Mouse (Mus musculus): ENCODE data around the gene Cnst. TPM values are rescaled to one million over a fixed set of nuclear protein-coding genes. Genes with fewer than 3 reads are reported as not detected.

Cnst gene
- total RNA-seq, 2 experiments from 2014 or later, result 33.8 to 34.1 TPM

DNA sequence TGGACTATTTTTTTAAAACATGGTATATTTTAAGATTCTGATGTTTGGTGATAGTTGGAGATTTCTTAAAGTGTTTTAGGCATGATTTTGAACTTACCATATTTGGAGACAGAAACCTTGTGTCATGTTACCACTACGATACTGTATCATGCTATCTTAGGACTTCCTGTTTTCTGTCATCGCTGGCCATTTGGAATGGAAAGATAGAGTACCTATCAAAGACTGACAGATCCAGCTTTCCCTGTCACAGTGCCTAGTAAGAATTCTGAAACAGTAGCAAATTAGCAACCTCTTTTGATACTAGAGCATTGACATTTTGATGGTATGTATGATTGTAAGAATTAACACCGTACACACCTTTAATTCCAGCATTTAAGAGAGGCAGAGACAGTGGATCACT, 5.2 kb downstream of the Cnst start:
- intact Hi-C loops (cut with DNase I), result no loop called here
- no peak for DNase-seq (ENCODE audit: low spot score in 2 of 2)

GRCm38 (mm10) chr1:179551921-179552320, 5.8 kb downstream of the Cnst start:
- no peak for DNase-seq (ENCODE audit: low spot score in 2 of 2)
- intact Hi-C loops (cut with DNase I), result no loop called here

DNA sequence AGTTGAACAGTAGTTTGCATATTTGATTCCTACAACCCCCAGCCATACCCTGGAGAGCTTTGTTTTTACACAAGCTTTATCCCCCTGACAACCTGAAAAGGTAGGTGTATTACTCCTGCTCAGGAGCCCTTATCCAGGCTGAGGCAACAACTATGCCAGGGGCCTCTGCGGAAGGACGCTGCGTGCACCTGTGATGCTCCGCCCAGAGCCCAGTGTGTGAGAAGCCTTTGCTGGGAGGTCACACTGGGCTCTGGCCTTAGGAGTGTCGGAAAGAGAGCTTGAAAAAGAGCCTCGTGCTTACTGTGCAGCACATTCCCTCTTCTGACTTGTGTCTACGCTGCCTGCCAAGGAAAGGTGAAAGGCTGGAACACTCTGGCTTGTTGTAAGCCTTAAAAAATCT, 6.6 kb downstream of the Cnst start:
- no peak for DNase-seq (ENCODE audit: low spot score in 2 of 2)
- intact Hi-C loops (cut with DNase I), result no loop called here

GRCm38 (mm10) chr1:179553197-179553948, 7.2 kb downstream of the Cnst start:
- intact Hi-C loops (cut with DNase I), result no loop called here

DNA sequence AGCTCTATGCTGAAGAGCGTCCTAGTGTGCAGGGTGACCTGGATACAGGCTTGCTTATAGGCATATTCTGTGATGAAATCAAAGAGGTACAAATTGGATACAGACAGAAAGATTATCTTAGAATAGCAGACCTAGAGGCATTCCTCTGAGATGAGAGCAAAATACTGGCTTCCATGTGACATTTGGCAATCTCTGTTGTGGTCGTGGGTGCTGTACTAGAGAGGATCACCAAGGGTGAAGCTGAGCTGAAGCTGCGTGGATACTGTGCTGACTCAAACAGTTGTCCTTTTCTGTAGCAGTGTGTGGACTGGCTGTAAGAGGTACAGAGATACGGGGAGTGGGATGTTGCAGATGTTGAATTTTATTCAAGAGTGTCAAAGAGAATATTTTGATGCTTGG, 7.8 kb downstream of the Cnst start:
- intact Hi-C loops (cut with DNase I), result no loop called here
- DNase-seq (ENCODE audit: low spot score in 2 of 2), result no peak

More at GRCm38 (mm10) chr1:179553197-179553948, 7.2 kb downstream of the Cnst start:
- no peak for DNase-seq (ENCODE audit: low spot score in 2 of 2)

GRCm38 (mm10) chr1:179556921-179557320, 10.8 kb downstream of the Cnst start:
- intact Hi-C loops (cut with DNase I), result no loop called here
- no peak for DNase-seq (ENCODE audit: low spot score in 2 of 2)

GRCm38 (mm10) chr1:179559446-179560194, 13.4 kb downstream of the Cnst start:
- DNase-seq (ENCODE audit: low spot score in 2 of 2), result no peak
- intact Hi-C loops (cut with DNase I), result no loop called here

GRCm38 (mm10) chr1:179560845-179561430, 14.8 kb downstream of the Cnst start:
- DNase-seq (ENCODE audit: low spot score in 2 of 2), result no peak
- intact Hi-C loops (cut with DNase I), result no loop called here

DNA sequence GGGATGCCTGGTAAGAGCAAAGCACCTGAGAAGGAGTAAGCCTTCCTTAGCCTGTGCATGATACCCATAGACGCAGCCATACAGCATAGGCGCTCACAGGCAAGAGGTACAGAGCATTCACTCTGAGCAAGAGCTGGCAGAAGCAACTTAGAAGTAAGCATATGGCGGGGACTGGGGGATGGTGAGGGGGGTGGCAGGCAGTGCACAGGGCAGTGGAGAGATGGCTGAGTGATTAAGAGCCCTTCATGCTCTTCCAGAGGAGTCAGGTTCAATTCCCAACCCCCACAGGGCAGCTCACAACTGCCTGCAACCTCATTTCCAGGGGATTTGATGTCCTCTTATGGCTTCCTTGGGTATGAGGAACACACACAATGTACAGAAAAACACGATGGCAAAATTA, 17.0 kb downstream of the Cnst start:
- intact Hi-C loops (cut with DNase I), result no loop called here

GRCm38 (mm10) chr1:179563926-179564325, 17.8 kb downstream of the Cnst start:
- DNase-seq (ENCODE audit: low spot score in 2 of 2), result no peak
- intact Hi-C loops (cut with DNase I), result no loop called here

More for the DNA sequence above, 17.0 kb downstream of the Cnst start:
- no peak for DNase-seq (ENCODE audit: low spot score in 2 of 2)

GRCm38 (mm10) chr1:179567558-179567957, 21.4 kb downstream of the Cnst start:
- intact Hi-C loops (cut with DNase I), result no loop called here

GRCm38 (mm10) chr1:179568690-179569398, 22.7 kb downstream of the Cnst start:
- intact Hi-C loops (cut with DNase I), result no loop called here
- DNase-seq (ENCODE audit: low spot score in 2 of 2), result no peak

More at GRCm38 (mm10) chr1:179567558-179567957, 21.4 kb downstream of the Cnst start:
- no peak for DNase-seq (ENCODE audit: low spot score in 2 of 2)

- intact Hi-C loops (cut with DNase I), result no loop called here
- no peak for DNase-seq (ENCODE audit: low spot score in 2 of 2)
Observed at GRCm38 (mm10) chr1:179570482-179570881, 24.3 kb downstream of the Cnst start.

DNA sequence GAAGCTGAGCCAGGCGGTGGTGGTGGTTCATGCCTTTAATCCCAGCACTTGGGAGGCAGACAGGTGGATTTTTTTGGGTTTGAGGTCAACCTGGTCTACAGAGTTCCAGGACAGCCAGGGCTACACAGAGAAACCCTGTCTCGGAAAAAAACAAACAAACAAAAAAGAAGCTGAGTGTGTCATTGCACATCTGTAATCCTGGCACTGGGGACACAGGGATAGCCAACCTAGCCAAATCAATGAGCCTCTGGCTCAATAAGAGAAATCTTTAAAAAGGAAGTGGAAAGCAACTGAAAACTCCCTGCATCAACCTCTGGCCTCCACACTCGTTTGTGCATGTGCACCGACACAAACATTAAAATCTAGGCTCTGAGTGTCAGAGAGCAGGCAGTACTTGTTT, 25.5 kb downstream of the Cnst start:
- no peak for DNase-seq (ENCODE audit: low spot score in 2 of 2)
- intact Hi-C loops (cut with DNase I), result no loop called here

DNA sequence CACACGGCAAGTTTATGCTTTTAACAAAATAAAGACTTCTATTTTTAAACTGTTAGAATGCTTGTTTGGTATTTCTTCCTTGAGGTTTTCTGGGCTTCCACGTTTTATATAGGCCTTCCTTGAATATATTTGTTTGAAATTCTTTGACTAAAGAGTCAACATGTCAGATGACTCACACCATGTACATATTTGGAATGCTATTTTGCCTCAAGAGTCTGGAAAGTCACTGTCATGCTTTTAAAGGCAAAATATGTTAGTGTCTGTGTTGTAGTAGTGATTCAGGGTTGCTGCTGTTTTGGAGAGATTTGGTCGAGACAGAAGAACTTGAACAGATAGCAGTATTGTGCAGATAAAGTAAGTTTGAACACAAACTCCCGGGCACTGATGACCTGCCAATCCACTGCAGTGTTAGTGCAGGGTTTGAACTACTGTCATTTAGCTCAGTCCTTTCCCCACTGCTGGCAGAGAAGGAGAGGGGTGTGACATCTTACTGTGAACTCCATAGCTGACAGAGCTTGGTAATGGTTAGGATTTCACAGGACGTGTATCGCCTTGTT, 27.6 kb downstream of the Cnst start:
- intact Hi-C loops (cut with DNase I), result no loop called here
- DNase-seq (ENCODE audit: low spot score in 2 of 2), result no peak

DNA sequence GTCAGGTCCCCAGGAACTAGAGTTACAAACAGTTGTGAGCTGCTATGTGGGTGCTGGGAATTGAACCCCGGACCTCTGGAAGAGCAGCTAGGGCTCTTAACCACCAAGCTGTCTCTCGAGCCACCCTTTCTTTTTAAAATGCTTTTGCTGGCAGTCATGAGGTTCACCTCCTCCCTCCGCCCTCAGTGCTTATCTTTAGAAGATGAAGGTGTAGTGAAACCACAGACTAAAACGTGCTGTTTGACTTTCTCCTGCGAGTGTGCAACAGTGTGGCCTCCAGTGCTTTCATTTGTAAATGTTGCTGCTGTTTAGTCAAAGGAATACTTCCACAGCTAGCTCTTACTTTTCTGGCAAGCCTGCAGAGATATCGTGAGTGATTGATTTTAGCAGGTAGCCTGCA, 32.5 kb downstream of the Cnst start:
- intact Hi-C loops (cut with DNase I), result no loop called here

GRCm38 (mm10) chr1:179580200-179580599, 34.0 kb downstream of the Cnst start:
- DNase-seq (ENCODE audit: low spot score in 2 of 2), result no peak
- intact Hi-C loops (cut with DNase I), result no loop called here

More for the DNA sequence above, 32.5 kb downstream of the Cnst start:
- no peak for DNase-seq (ENCODE audit: low spot score in 2 of 2)

DNA sequence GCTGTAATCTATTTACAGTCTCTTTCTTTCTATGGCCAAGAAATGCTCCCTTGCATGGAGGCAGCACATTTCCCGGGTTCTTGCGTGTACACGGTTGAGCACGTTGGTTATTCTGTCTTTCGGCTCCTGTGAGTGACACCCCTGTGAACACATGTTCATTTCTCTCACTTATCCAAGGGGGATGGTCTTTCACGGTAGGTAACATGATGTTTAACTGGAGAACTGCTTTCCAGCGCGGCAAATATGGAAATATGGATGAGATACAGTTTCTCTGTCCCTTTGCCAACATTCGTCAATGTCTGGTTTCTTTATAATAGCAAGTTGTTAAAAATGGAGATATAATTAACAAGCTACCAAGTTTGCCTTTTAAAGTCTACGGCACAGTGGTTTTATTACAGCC, 35.3 kb downstream of the Cnst start:
- DNase-seq (ENCODE audit: low spot score in 2 of 2), result no peak

DNA sequence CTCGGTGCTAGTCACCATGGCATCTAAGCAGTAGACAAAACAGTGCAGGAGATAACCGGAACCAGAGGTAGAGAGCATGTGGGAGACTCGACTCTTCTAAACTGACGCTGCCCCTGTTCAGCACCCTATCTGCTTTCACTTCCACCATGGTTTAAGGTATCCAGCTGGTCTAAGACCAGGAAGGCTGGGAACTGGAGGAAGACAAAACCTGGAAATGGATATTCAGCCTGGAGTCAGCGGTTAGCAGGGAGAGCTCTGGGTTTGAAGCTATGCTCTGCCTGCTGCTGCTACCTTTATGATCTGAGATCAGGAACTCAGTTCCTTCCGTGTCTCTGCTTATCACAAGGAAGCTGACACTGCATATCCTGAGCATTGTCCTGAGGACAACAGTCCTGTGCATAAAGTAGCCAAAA, 35.9 kb downstream of the Cnst start:
- DNase-seq (ENCODE audit: low spot score in 2 of 2), result no peak
- intact Hi-C loops (cut with DNase I), result no loop called here

More for the DNA sequence above, 35.3 kb downstream of the Cnst start:
- intact Hi-C loops (cut with DNase I), result no loop called here

DNA sequence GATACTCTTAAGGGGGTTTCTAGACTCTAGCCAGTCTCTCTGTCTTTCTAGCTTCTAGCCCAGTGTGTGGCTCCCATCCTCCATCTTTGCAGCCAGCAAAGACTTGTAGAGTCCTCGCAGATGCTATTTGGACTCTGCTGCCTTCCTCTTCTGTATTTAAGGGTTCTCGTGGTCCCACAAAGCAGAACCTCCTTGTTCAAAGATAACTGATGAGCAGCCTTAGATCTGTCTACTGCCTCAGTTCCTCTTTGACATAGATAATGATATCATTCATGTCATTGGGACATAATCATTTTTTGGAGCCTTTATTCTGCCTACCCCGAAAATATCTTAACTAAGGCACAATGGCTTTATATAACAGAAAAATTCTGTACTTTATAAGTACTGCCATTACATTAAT, 36.9 kb downstream of the Cnst start:
- intact Hi-C loops (cut with DNase I), result no loop called here
- no peak for DNase-seq (ENCODE audit: low spot score in 2 of 2)

Data from left cerebral cortex, postnatal 14 days (tissue).